Mouse (Mus musculus) regulatory T cell (primary cell): ENCODE data around the gene Exosc9.
"Not testable (repeated sequence)": the region's sequence is repeated elsewhere in the genome, so short reads cannot be mapped to it uniquely, and the experiment has no call there.

Source experiments
- in situ Hi-C: fragments of 300-600 bp; cut with MboI, MseI; formaldehyde crosslinking; loops from one replicate; pipeline ENCODE4 v1.15.1; 2025; ENCODE audit warnings: high pct_unique_total_duplicates

The Exosc9 gene

DNA sequence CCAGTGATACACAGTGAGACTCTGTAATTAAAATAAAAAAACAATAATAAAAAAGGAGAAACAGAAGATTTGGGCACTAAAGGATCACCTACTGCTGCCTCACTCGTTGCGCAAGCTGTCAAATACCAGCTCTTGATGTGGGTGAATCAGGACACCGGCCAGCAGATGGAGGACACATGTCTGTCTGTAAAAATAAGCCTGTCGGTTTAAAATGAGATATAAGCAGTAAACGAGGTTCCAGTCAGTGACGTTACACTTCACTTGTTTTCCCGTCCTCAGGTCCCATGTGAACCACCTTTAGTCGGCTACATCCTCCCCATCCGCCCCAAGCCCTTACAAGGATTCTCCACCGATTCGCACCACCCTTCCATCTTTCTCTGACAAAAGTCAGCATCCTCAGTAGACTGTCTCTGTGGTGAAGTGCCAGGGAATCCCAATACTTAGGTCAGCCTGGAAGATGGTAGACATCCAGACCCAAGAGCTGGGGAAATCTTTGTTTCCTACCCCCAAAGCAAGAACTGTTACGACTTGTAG lies 488 bp upstream of the Exosc9 start:
- in situ Hi-C loops: loop anchor here (10.0 kb wide), 1 partner anchor 1943 kb away; no protein-coding TSS in a partner anchor

DNA sequence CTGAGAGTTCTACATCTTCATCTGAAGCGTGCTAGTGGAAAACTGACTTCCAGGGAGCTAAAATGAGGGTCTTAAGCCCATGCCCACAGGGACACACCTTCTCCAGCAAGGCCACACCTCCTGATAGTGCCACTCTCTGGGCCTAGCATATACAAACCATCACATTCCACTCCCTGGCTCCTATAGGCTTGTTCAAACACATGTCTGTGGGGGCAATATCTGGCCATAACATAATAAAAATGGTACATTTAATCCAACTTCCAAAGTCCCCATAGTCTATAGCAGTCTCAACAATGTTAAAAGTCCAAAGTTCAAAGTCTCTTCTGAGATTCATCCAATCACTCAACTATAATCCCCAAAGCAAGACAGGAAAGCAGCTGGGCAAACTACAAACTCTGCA lies 5.2 kb downstream of the Exosc9 start:
- in situ Hi-C loops: loop anchor here (10.0 kb wide), 1 partner anchor 1937 kb away; no protein-coding TSS in a partner anchor

DNA sequence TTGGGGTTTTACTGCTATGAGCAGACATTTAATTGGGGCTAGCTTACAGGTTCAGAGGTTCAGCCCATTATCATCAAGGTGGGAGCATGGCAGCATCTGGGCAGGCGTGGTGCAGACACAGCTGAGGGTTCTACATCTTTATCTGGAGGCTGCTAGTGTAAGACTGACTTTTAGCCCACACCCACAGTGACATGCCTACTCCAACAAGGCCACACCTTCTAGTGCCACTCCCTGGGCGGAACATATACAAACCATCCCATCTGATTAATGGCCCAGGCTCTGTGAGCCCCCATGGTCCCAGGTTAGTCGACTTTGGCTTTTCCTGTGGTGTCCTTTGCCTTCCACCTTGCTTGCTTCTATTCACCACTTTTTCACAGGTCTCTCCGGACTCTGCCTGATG lies 7.2 kb downstream of the Exosc9 start:
- in situ Hi-C loops: loop anchor here (10.0 kb wide), 1 partner anchor 1935 kb away; no protein-coding TSS in a partner anchor

DNA sequence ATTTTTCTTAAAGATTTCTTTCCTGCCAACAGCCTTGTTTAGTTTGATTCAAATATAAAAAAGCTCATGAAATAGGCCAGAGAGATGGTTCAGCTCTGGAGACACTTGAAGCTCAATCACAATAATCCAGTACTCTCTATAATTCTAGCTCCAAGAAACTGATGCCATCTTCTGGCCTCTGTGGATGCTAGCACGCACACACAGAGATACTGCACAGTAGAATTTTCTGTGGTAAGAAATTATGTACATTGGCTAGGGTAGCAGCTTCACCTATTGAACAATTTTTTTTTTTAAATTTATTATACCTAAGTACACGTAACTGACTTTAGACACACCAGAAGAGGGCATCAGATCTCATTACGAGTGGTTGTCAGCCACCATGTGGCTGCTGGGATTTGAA lies 11.3 kb downstream of the Exosc9 start:
- in situ Hi-C loops: no loop called here

DNA sequence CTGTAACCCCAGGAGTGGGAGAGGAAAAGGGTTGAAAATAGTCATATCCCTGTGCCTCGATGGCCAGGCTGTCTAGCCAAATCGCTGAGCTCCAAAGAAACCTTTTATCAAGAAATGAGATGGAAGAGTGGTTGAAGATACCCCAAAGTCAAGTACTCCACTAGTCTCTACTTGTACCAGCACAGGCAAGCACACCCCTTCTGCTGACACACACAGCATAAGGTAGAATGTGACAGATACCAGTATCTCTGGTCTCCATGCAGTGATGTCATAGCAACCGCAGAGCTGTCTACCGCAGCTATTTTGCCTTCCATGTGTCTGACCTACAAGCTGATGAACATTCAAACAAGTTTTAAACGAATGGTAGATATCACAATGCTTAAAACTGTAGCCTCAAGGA lies 17.4 kb downstream of the Exosc9 start:
- in situ Hi-C loops: no loop called here

DNA sequence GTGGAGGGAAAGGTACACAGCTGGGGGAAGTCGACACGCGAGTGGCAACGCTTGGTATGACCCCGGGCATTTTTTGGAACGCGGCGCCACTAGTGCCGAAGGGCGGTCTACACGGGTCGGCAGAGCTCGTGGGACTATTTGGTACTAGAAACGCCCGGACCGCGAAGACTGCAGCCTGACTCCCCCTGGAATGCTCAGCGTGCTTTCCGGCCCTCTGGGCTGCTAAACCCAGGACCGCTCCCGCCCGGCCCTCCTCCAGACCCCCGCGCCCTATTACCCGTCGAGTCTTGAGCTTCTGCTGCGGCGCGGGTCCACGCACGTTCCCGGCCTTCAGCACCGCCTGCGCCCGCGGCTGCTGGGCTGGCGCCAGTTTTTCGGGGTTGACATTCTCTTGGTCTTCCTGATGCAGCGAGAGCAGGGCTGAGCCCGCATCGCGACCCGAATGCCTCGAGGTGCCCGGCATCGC lies 19.0 kb downstream of the Exosc9 start:
- in situ Hi-C loops: no loop called here

DNA sequence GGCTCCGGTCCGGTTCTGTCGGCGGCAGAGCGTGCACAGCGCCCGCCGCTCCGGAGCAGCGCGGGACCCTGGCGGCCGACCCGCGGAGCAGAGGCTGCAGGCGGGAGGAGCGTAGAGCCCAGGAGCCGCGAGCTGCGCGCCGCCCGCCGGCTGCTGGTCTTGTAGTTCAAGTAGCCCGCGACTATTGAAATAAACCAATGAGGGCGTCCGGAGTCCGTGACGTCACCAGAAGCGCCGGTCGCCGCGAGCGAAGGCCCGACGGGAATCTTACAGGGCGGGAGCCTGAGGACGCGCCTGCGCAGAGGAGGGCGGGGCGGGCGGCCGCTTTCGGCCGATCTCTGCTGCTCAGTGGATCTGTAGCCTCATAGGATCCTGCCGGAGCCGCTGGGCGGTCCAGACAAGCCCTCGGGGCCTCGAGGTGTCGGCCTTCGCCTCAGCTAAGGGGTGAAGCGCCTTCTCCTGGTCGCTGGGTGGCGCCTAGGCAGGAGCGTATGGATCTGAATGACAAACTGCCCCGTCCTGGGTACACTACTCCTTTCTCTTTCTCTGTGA lies 19.5 kb downstream of the Exosc9 start, which contains the start of gene Ccna2:
Ccna2 (minus strand) TSS at position 324 of the 552 bp plus-strand sequence.
- in situ Hi-C loops: no loop called here

DNA sequence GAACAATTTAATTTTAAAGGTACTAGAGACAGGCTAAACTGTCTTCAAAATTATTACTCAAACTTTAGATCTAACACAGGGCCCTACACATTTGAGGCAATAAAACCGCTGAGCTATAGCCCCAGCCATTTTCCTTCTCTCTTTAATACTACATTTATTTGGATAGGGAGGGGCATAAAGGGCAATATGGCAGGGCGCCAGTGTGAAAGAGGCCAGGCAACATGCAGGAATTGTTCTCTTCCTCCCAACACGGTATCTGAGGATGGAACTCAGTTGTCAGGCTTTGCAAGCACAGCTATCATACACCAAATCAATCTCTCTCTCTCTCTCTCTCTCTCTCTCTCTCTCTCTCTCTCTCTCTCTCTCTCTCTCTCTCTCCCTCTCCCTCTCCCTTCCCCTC lies 46.4 kb downstream of the Exosc9 start:
- in situ Hi-C loops: no loop called here

DNA sequence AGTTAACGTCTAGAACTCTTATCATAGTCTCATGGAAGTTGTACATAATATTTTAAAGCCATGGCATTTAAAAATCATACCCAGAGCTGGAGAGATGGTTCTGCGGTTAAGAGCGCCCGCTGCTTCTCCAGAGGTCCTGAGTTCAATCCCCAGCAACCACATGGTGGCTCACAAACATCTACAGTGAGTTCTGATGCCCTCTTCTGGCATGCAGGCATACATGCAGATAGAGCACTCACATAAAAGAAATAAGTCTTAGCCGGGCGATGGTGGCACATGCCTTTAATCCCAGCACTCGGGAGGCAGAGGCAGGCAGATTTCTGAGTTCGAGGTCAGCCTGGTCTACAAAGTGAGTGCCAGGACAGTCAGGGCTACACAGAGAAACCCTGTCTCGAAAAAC lies 47.4 kb downstream of the Exosc9 start:
- in situ Hi-C loops: not testable (repeated sequence)

DNA sequence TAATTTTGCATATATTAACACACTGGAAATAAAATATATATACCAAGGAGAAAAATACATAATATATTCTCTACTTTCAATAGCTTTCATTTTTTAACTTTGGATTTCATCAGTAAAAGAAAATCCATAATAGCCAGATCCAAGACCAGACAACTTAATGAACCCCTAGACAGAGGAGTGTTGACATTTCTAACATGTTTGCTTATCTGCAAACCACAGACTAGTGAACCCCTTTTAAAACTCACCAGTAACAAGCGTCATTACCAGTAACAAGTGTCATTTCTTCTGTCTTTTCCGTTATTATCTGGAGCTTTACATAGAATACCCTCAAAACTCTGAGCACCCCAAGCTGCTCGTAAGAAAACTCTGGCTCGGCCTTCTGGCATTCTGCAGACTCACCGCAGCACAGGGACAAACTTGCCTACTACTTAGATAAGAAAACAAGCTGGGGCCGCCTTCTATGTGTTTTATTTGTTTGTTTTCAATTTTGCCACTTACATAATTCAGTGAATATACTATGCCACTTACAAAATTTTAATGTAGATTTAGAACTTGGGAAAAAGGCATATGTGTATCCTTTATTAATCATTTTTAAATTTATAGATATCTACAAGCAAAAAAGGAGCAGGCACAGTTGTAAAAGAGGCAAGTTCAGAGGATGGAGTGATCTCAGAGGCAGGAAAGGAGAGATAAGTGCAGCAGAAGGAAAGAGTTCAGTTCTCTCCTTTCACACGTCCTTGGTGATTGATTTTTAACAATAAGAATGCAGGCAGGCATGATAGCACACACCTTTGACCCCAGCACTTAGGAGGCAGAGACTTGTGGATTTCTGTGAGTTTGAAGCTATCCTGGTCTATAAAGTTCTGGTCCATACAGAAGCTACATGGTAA lies 53.7 kb downstream of the Exosc9 start:
- in situ Hi-C loops: no loop called here

DNA sequence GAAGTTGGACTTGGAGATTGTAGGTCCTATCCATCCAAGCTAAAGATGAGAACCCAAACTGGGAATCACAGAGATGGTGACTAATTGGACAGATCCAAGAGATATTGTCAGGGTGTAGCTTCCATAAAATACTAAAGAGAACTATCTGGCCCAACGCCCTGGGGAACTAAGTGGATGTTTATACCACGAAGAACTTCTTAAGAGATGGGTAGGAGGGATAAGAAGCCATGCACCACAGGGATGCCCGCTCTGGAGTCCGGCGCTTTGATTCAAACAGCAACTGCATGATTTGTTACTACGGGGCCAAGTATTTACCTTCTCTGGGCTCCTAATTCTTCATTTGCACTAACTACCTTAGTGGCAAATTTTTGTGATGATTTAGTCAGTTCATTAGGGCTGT lies 60.3 kb downstream of the Exosc9 start:
- in situ Hi-C loops: no loop called here

DNA sequence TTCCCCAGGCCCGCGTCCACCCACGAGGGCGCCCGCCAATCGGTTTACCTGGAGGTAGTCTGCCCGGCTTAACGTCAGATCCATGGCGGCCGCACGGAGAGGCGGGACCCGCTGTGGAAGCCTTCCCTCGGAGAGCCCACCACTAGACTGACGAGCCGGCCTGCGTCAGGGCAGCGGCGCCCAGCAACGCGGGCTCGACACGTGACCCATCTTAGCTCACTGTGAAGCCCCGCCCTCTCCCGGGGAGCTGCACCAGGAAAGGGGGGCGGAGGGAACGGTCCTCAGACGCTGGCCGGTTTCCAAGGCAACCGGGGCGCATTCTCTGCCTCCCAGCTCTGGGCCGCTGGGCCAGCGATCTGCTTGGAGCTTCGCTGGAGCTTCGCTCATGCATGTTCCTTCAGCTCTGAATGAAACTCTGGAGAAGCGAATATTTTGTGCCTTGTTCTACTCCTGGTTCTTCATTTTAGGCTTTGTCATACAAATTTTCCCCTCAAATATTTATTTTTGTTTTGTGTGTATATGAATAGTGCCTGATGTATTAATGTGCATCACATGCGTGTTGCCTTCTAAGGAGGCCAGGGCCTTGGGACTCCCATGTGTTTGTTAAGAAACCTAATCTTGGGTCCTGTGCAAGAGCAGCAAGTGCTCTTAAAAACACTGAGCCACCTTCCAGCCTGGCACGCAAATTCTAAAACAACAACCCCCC lies 60.9 kb downstream of the Exosc9 start, which contains the start of gene Bbs7:
Bbs7 (minus strand) TSS at position 276 of the 706 bp plus-strand sequence.
- in situ Hi-C loops: no loop called here

DNA sequence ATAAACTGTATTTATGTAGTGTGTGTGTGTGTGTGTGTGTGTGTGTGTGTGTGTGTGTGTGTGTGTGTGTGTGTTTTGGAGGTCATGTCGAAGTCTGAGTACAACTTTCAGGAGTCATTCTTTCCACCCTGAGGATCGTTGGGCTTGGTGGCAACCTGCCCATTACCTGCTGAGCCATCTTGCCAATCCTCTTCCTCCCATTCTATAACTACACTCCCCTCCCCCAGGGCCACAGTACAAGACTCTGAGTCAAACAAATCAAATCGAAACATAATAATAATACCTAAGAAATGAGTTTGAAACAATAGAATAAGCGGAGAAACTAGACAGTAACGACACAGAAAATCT lies 61.5 kb downstream of the Exosc9 start:
- in situ Hi-C loops: no loop called here
